Mouse (Mus musculus) kidney, adult 2 months (tissue): ENCODE data around the gene Acrbp.

Experiments used
- CTCF ChIP-seq: fragments of 200-500 bp; conservative IDR thresholded peaks from 2 replicates; pipeline ENCODE4 v1.5.1; 2011; ENCODE audit warnings: low read depth, mild to moderate bottlenecking, control low read depth, low read length, moderate library complexity, mixed read lengths; ENCODE audit not compliant: insufficient read depth, insufficient read length
- POLR2A ChIP-seq: fragments of 200-500 bp; IDR thresholded peaks from one replicate; pipeline ENCODE4 v1.6.1; 2011; ENCODE audit warnings: low read depth, low read length, control low read depth

- TF ChIP-seq CTCF = no peak
- no peak for TF ChIP-seq POLR2A
Measured at GRCm38 (mm10) chr6:125040221-125040620, 9.3 kb upstream of the Acrbp start.
